Mouse (Mus musculus) B cell, adult 62 days (primary cell): ENCODE data around the gene Vmn1r128. TPM values are rescaled to one million over a fixed set of nuclear protein-coding genes. Genes with fewer than 3 reads are reported as not detected.

Source experiments
- total RNA-seq: library from RNA; stranded (reverse); gene quantifications from 4 replicates; pipeline ENCODE4 v1.2.4, GENCODE M21; 2023

Gene Vmn1r128
- not detected in 4 replicates for total RNA-seq

DNA sequence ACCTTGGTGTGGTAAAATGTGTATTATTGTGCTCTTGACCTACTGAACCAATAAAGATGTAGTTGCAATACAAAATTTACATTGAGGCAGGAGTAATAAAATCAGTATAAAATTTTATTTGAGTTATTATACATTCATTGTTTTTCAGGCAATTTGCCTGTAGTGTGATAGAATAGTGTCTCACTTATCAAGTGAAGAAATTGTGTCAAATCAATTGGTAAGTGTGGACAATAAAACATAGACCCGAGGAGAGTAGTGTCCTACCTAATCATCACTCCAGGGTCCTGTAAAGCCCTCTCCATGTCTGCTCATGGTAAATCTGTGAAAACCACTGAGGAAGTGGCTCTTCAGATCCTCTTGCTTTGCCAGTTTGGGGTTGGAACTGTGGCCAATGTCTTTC is at the start of gene Vmn1r128:
Gene Vmn1r128 (plus strand): TSS at position 301 of the 400 bp plus-strand sequence.

DNA sequence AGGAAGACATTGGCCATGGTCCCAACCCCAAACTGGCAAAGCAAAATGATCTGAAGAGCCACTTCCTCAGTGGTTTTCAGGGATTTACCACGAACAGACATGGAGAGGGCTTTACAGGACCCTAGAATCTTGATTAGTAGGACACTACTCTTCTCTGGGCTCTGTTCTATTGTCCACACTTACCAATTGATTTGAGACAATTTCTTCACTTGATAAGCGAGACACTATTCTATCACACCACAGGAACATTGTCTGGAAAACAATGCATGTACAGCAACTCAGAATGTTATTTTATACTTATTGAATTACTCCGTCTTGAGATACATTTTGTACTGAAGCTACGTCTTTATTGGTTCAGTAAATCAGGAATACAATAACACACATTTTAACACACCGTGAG is 47.8 kb upstream of the Vmn1r128 start, which contains the start of gene Vmn1r126:
Gene Vmn1r126 (minus strand): TSS at position 101 of the 400 bp plus-strand sequence.

DNA sequence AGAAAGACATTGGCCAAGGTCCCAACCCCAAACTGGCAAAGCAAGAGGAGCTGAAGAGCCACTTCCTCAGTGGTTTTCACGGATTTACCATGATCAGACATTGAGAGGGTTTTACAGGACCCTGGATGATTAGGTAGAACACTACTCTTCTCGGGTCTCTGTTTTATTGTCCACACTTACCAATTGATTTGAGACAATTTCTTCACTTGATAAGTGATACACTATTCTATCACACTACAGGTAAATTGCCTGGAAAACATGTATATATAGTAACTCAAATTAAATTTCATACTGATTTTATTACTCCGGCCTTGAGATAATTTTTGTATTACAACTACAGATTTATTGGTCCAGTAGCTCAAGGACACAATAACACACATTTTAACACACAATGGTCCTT is 29.4 kb upstream of the Vmn1r128 start, which contains the start of gene Vmn1r127:
Gene Vmn1r127 (minus strand): TSS at position 101 of the 400 bp plus-strand sequence.

DNA sequence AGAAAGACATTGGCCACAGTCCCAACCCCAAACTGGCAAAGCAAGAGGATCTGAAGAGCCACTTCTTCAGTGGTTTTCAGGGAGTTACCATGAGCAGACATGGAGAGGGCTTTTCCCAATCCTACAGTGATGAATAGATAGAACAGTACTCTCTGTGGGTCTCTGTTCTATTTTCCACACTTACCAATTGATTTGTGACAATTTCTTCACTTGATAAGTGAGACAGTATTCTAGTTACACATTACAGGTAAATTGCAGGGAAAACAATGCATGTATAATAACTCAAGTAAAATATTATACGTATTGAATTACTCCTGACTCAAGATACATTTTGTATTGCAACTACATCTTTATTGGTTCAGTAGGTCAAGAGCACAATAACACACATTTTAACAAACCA is 12.0 kb downstream of the Vmn1r128 start, which contains the start of gene Vmn1r129:
Gene Vmn1r129 (minus strand): TSS at position 101 of the 400 bp plus-strand sequence.

Other genes with a start within 250 kb of the Vmn1r128 start
- not detected in 4 replicates for gene Vmn1r122, start 215.2 kb upstream of the Vmn1r128 start, total RNA-seq
- not detected in 4 replicates for gene Vmn1r123, start 187.2 kb upstream of the Vmn1r128 start, total RNA-seq
- not detected in 4 replicates for gene Gm5157, start 158.9 kb upstream of the Vmn1r128 start, total RNA-seq
- not detected in 4 replicates for gene Vmn1r124, start 88.8 kb upstream of the Vmn1r128 start, total RNA-seq
- gene Vmn1r125, start 77.2 kb upstream of the Vmn1r128 start, total RNA-seq: not detected in 4 replicates
- gene Vmn1r126, start 47.9 kb upstream of the Vmn1r128 start, total RNA-seq: not detected in 4 replicates
- gene Vmn1r127, start 29.5 kb upstream of the Vmn1r128 start, total RNA-seq: not detected in 4 replicates
- not detected in 4 replicates for gene Vmn1r129, start 11.9 kb downstream of the Vmn1r128 start, total RNA-seq
- not detected in 4 replicates for gene Gm6882, start 83.4 kb downstream of the Vmn1r128 start, total RNA-seq
- gene Vmn1r130, start 162.4 kb downstream of the Vmn1r128 start, total RNA-seq: not detected in 4 replicates
- not detected in 4 replicates for gene Vmn1r131, start 196.7 kb downstream of the Vmn1r128 start, total RNA-seq